Mouse (Mus musculus) forebrain, embryonic 12.5 days (tissue): Measurements from ENCODE around the gene Mgll. TPM values are rescaled to one million over a fixed set of nuclear protein-coding genes. Genes with fewer than 3 reads are reported as not detected.

Experiments
- ATAC-seq: fragments of 200-750 bp; cut with Nextera tagmentation; 2 replicates; pipeline ENCODE4 v1.8.0; 2017; ENCODE audit warnings: moderate TSS enrichment; ENCODE audit not compliant: low FRiP score
- H3K27ac ChIP-seq: fragments of 300-500 bp; sonication (generic); 2 replicates; pipeline ENCODE4 v1.5.1; 2016; ENCODE audit warnings: mild to moderate bottlenecking
- H3K27me3 ChIP-seq: fragments of 300-500 bp; sonication (generic); 2 replicates; pipeline ENCODE4 v1.6.1; 2016; ENCODE audit warnings: mild to moderate bottlenecking
- H3K36me3 ChIP-seq: fragments of 300-500 bp; sonication (generic); replicated peaks from 2 replicates; pipeline ENCODE4 v1.6.1; 2016; ENCODE audit warnings: mild to moderate bottlenecking
- H3K4me1 ChIP-seq: fragments of 300-500 bp; sonication (generic); 2 replicates; pipeline ENCODE4 v1.6.1; 2016
- H3K4me2 ChIP-seq: fragments of 300-500 bp; sonication (generic); 2 replicates; pipeline ENCODE4 v1.6.1; 2016; ENCODE audit warnings: mild to moderate bottlenecking, moderate library complexity
- H3K4me3 ChIP-seq: fragments of 300-500 bp; sonication (generic); replicated peaks from 2 replicates; pipeline ENCODE4 v1.5.1; 2016; ENCODE audit warnings: mild to moderate bottlenecking
- H3K9ac ChIP-seq: fragments of 300-500 bp; sonication (generic); 2 replicates; pipeline ENCODE4 v1.6.1; 2016; ENCODE audit warnings: mild to moderate bottlenecking
- H3K9me3 ChIP-seq: fragments of 300-500 bp; sonication (generic); 2 replicates; pipeline ENCODE4 v1.6.1; 2016
- WGBS: fragments of 180-500 bp; shearing (Covaris S2); methylation state at CpG from one replicate; pipeline ENCODE4 v1.1.7; 2016; 5-methylcytosine and 5-hydroxymethylcytosine counted together
- polyA plus RNA-seq: library from polyadenylated mRNA; unstranded; fragments of >200 nt; fragmentation: Nextera tagmentation; extraction: Ambion mirVana; gene quantifications from 2 replicates; pipeline ENCODE4 v1.2.1, GENCODE M21; 2016

The Mgll gene
- polyA plus RNA-seq, 1 experiment from 2014 or later: 5.5 TPM

DNA sequence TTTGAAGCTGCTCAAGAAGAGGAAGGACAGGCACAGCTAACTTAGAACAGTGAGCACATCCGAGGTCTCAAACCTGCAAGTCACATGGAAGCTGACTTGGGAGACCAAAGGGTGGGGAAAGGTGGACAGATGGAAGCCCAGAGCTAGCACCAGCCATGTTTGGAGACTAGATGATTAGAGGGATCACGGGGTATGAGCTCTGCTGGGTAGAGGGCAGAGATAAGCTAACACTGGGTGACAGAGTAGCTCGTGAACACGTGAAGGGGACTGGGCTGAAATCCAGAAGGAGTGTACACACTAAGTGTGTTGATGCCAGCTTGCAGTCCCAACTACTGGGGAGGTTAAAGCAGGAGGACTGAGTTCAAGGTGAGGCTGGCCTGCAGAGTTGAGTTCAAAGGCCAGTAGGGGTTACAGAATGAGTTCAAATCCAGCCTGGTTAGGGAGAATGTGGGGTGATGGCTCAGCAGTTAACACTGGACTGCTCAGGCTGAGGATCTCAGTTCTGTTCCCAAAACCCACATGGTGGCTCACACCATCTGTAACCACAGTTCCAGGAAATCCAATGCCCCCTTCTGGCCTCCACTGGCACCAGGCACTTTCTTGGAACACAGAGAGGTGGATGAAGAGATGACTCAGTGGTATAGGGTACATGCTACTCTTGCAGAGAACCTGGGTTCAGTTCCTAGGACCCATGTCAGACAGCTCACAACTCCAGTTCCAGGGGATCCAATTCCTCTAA is 79.9 kb downstream of the Mgll start:
- WGBS: 83% methylated on average over 4 of the region's 4 CpGs
- no peak for ATAC-seq
- no peaks in the 10 kb centered on the region for H3K9me3 ChIP-seq
- H3K4me1 ChIP-seq: no peaks in the 10 kb centered on the region
- H3K4me3 ChIP-seq: no peak overlapping the region
- H3K36me3 ChIP-seq: no peaks in the 10 kb centered on the region
- H3K27ac ChIP-seq: no peak overlapping the region
- no peak overlapping the region for H3K9ac ChIP-seq
- no peaks in the 10 kb centered on the region for H3K27me3 ChIP-seq
- H3K4me2 ChIP-seq: no peak overlapping the region

DNA sequence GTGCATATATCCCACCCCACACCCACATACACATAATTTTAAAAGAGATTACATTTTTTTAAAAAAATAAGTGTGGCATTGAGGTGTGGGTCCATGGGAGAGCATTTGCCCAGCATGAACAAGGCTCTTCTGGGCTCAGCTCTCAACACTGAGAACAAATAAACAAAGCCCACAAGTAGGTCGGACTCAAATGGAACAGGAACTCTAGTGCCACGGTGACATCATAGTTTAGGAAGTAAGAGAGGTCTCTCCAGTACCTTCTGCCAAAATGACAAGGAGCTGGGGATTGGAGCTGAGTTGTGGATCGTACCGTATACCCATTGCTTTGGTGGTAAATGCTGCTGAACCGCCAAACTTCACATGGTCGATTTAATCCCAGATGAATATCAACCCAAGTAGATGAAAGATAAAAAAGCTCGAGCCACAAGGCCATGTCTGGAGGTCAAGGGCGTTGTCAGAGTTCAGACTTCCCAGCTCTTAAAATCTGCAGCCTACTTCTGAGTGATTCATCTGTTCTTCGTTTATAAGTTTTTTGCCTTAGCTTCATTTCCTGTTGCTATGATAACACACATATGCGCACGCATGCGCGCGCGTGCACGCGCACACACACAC is 80.9 kb downstream of the Mgll start:
- no peak for ATAC-seq
- Histone ChIP-seq H3K36me3 (no peaks in the 10 kb centered on the region), H3K4me3 (no peak overlapping the region), H3K27me3 (no peaks in the 10 kb centered on the region), H3K4me1 (no peaks in the 10 kb centered on the region), H3K9ac (no peak overlapping the region), H3K9me3 (no peaks in the 10 kb centered on the region), H3K4me2 (no peak overlapping the region), H3K27ac (no peak overlapping the region)
- 93% methylated on average over 17 of the region's 17 CpGs for WGBS

DNA sequence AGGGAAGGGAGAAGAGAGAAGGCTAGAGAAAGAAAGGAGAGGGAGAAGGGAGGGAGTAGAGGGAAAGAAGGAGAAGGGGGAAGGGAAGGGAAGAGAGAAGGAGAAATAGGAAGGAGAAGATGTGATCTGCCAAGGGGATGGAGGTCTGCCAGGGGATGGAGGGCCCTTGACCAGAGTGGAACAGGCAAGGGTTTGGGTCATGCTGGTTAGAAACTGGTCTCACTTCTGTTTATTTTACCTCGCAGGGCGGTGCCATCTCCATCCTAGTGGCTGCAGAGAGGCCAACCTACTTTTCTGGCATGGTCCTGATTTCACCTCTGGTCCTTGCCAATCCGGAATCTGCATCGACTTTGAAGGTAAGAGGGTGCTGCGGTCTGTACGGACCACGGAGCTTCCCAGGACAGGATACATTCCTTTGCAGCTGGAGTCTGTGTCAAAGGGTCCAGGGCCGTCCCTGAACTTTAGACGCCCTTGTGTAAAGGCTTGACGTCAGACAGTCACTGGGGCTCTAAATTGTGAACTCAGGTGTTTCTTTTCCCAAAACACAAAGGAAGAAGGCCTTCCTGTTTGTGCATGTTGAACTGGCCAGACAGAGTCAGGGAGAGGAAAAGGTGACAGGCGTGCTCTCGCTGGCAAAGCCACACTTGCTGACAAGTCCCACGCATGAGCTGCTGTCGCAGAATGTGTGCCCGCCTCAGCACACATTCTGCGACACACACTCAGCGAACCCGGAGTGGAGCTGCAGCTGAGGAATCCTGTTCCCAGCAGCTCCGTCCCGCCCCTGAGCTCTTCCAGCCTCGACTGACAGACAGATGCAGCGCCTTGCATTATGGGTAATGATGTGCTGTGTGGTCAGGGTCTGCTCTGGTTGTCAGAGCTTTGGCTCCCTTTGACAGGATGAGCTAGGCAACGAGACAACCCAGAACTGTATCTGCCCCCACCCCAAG is 85.2 kb downstream of the Mgll start:
- Histone ChIP-seq H3K27me3 (no peaks in the 10 kb centered on the region; the same call in 1 of the 2 replicates), H3K27ac (no peak overlapping the region), H3K36me3 (no peaks in the 10 kb centered on the region), H3K4me2 (no peak overlapping the region), H3K9ac (no peak overlapping the region), H3K4me1 (peaks cover 3% of the 10 kb centered on the region; the same call in 1 of the 2 replicates), H3K4me3 (no peak overlapping the region), H3K9me3 (no peaks in the 10 kb centered on the region)
- ATAC-seq: no peak
- WGBS: 80% methylated on average over 23 of the region's 23 CpGs

DNA sequence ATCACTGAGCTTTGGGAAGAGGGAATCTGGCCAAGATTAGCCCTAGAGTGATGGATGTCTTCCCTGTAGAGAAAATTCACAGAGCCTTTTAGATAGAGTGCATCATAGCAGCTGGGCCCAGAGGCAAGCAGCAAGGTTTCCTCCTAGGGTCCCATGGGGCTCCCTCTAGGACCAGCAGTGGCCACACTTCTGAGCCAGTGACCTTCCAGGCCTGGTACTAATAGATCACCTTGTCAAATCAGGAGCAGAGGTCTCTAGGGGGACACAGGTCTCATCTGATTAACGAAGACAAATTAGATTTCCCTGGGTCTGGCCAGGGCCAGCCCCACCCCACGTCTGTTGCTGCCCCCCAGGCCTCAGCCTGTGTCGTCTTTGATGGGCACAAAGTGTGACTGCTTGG is 86.1 kb downstream of the Mgll start:
- no peak overlapping the region for H3K27ac ChIP-seq
- WGBS: 70% methylated on average over 3 of the region's 3 CpGs

DNA sequence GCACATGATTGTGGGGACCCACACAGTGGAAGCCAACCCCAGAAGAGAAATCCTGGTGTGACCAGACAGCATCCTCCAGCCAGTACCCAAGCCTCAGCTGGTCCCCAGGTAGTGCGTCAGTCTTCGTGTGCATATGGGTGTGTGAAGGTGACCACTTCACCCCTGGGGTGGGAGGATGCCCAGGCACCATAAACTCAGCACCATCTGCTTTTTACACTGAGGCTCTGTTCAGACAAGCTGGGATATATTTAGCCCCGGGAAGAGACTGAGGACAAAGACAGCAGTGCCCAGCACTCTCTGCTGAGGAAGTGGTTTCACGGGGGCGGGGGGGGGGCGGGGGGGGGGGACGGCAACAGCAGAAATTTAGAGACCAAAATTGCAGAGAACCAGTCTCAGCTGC is 87.2 kb downstream of the Mgll start:
- H3K4me2 ChIP-seq: no peak overlapping the region
- no peaks in the 10 kb centered on the region for H3K36me3 ChIP-seq
- WGBS: 52% methylated on average over 7 of the region's 7 CpGs
- H3K4me3 ChIP-seq: no peak overlapping the region
- H3K4me1 ChIP-seq: peaks cover 8% of the 10 kb centered on the region
- no peak overlapping the region for H3K27ac ChIP-seq
- no peaks in the 10 kb centered on the region for H3K9me3 ChIP-seq
- no peak overlapping the region for H3K9ac ChIP-seq
- no peak for ATAC-seq
- H3K27me3 ChIP-seq: no peaks in the 10 kb centered on the region; the same call in 1 of the 2 replicates

More for the DNA sequence above, 86.1 kb downstream of the Mgll start:
- Histone ChIP-seq H3K9me3 (no peaks in the 10 kb centered on the region), H3K4me3 (no peak overlapping the region), H3K36me3 (no peaks in the 10 kb centered on the region), H3K4me2 (no peak overlapping the region), H3K27me3 (no peaks in the 10 kb centered on the region; the same call in 1 of the 2 replicates), H3K9ac (no peak overlapping the region), H3K4me1 (peaks cover 8% of the 10 kb centered on the region)
- no peak for ATAC-seq

DNA sequence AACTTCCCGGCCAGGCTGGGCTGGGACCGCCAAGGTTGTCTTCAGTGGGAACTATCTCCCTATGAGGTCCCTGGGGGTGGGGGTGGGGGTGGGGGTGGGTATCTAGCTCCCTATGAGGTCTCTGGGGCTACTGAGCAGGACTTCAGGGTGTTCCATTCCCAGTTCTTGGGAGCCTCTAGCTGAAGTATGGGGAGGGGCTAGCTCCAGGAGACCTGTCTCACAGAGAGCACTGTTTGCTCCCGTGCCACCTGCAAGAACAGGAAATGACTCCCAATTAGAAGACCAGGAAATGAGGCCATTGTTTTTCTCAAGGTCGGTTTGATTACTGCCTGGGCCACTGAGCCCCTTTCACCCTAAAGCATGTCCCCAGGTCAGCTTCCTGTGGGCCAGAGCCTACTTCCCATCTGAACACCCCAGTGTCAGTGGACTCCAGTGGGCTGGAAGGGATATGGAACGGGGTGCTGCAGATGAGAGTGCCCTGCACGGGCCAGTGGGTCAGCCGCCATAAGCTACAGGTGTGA is 87.7 kb downstream of the Mgll start:
- Histone ChIP-seq H3K9me3 (no peaks in the 10 kb centered on the region), H3K4me1 (peaks cover 8% of the 10 kb centered on the region), H3K27me3 (no peaks in the 10 kb centered on the region; the same call in 1 of the 2 replicates), H3K9ac (no peak overlapping the region), H3K4me3 (no peak overlapping the region), H3K27ac (no peak overlapping the region), H3K36me3 (no peaks in the 10 kb centered on the region), H3K4me2 (no peak overlapping the region)
- ATAC-seq: no peak
- 77% methylated on average over 7 of the region's 7 CpGs for WGBS

DNA sequence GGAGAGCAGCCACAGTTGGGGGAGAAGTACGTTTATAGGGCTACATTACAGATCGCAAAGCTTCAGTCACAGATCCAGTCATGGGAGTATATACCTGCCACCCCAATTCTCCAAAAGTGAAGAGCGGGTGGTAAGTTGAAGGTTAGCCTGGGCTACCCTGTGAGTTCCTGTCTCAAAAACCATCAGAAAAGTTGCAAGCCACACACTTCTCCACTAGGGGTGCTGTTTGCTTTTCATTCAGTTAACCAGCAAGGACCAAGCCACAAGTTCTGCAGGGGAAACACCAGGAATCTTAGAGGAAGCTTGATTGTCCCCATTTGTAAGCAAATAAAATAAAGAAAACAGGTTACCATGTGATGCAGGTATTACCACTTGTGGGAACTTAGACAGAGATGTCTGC is 88.7 kb downstream of the Mgll start:
- peaks cover 8% of the 10 kb centered on the region for H3K4me1 ChIP-seq
- 72% methylated on average over 3 of the region's 3 CpGs for WGBS
- ATAC-seq: no peak

DNA sequence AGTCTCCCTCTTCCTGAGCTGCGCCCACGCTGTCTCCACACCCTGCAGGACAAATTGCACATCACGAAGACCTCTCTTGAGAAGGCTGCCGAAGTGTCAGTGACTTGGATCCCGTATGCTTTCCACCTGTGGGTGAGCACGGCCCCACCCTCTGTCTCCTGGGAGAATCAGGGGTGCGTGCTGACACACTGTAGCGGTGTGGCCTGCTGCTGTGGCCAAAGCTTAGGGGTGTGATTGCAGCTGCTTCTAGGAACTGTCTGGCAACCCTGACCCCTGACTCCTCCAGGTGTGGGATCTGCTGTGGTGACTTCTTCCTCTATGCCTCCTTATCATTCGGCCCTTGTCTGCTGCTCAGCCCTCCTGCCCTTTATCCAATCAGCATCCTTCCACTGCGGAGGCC is 89.6 kb downstream of the Mgll start:
- Histone ChIP-seq H3K9ac (no peak overlapping the region), H3K27me3 (no peaks in the 10 kb centered on the region; the same call in 1 of the 2 replicates), H3K4me2 (no peak overlapping the region), H3K4me3 (no peak overlapping the region), H3K4me1 (peaks cover 8% of the 10 kb centered on the region), H3K9me3 (no peaks in the 10 kb centered on the region), H3K36me3 (no peaks in the 10 kb centered on the region), H3K27ac (no peak overlapping the region)
- ATAC-seq: no peak
- 85% methylated on average over 10 of the region's 10 CpGs for WGBS

More for the DNA sequence above, 88.7 kb downstream of the Mgll start:
- Histone ChIP-seq H3K9ac (no peak overlapping the region), H3K36me3 (no peaks in the 10 kb centered on the region), H3K27me3 (no peaks in the 10 kb centered on the region; the same call in 1 of the 2 replicates), H3K4me2 (no peak overlapping the region), H3K4me3 (no peak overlapping the region), H3K27ac (no peak overlapping the region), H3K9me3 (no peaks in the 10 kb centered on the region)

DNA sequence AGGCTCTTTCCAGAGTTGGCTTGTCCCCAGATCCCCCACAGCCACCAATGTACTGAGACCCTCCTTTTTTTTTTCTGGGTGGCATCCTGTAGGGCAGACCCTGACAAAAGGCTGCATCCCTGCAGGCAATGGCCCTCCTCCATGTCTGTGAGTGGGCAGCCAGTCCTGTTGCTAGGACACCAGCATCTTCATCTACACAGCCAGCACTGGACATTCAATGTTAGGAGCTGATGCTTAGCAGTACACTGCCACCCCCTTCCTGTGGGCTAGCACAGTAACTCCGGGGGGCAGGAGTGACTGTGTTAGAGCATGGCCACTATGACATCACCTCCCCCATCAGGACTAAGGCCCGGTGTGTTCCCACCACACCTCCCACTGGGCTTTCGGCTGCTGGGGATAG is 90.8 kb downstream of the Mgll start:
- Histone ChIP-seq H3K27ac (no peak overlapping the region), H3K9ac (no peak overlapping the region), H3K27me3 (no peaks in the 10 kb centered on the region; the same call in 1 of the 2 replicates), H3K4me3 (no peak overlapping the region), H3K4me1 (peaks cover 8% of the 10 kb centered on the region), H3K4me2 (no peak overlapping the region), H3K9me3 (no peaks in the 10 kb centered on the region), H3K36me3 (no peaks in the 10 kb centered on the region)
- 64% methylated on average over 3 of the region's 3 CpGs for WGBS
- no peak for ATAC-seq

DNA sequence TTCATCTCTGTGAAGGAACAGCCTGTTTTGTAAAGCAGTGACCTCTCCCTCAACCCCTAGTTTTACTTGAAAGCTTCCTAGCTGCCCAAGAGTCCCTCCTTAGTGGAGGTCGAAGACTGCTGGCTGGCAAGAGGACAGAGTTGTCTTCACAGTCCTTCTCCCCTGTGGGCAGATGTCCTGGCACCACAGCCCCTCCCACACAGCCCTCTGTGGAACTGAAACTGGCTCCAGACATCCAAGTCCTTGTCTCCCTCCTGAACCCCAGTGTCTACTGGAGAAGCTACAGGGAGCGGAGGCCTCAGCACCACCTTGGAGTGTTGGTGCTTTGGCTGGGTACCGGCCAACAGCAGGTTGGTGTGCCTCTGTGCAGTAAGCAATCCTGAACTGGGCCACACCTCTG is 91.3 kb downstream of the Mgll start:
- Histone ChIP-seq H3K4me3 (no peak overlapping the region), H3K9ac (no peak overlapping the region), H3K4me1 (peaks cover 8% of the 10 kb centered on the region), H3K27ac (no peak overlapping the region), H3K27me3 (no peaks in the 10 kb centered on the region; the same call in 1 of the 2 replicates), H3K36me3 (no peaks in the 10 kb centered on the region), H3K9me3 (no peaks in the 10 kb centered on the region), H3K4me2 (no peak overlapping the region)
- ATAC-seq: no peak
- 83% methylated on average over 3 of the region's 3 CpGs for WGBS

DNA sequence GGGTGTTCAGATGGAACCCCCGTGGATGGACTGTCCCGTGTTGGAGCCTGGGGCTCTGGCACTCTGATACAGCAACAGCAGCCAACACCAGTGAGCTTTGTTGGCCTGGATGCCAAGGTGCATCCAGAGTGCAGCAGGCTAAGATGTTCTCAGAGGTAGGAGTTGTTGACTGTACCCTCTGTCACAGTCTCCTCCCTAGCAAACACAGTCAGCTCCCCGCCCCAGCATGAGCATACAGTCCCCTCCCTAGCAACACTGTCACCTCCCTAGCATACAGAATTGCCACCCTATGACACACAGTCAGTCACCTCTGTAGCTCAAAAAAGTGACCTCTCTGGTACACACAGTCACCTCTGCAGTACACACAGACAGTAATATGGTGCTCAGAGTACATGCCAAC is 92.7 kb downstream of the Mgll start:
- ATAC-seq: no peak
- Histone ChIP-seq H3K36me3 (no peaks in the 10 kb centered on the region), H3K4me3 (no peak overlapping the region), H3K27ac (no peak overlapping the region), H3K4me1 (peaks cover 5% of the 10 kb centered on the region; the same call in 1 of the 2 replicates), H3K27me3 (no peaks in the 10 kb centered on the region; the same call in 1 of the 2 replicates), H3K9me3 (no peaks in the 10 kb centered on the region), H3K4me2 (no peak overlapping the region), H3K9ac (no peak overlapping the region)
- 86% methylated on average over 3 of the region's 3 CpGs for WGBS

DNA sequence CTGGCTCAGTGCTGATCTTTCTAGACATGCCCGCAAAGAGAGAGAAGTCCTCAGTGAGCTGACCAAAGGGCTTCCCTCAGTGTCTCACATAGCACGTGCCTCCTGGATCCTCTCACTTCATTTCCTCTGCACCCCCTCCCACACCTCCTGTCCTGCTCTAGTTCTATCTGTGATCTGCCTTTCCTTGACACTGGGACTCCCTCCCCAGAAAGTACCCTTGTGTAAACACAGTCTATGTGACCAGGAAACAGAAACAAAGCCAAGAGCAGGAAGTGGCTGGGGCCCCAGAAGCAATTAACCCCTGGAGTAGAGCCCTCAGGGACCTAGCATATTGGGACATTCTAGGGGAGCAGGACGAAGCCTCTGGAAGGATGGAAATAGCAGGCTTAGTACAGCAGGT is 96.6 kb downstream of the Mgll start:
- Histone ChIP-seq H3K36me3 (no peaks in the 10 kb centered on the region), H3K4me3 (no peak overlapping the region), H3K4me1 (no peaks in the 10 kb centered on the region), H3K9ac (no peak overlapping the region), H3K27me3 (0 out of 2 replicates have a peak, but pooled peaks cover 9% of the 10 kb centered on the region), H3K9me3 (no peaks in the 10 kb centered on the region), H3K27ac (no peak overlapping the region), H3K4me2 (no peak overlapping the region)
- WGBS: 78% methylated on average over 3 of the region's 3 CpGs
- ATAC-seq: no peak
